Mouse (Mus musculus): Measurements from ENCODE around the gene Cacna1a. TPM values are rescaled to one million over a fixed set of nuclear protein-coding genes. Genes with fewer than 3 reads are reported as not detected.
A peak's percentile ranks its signal among the peaks of the same experiment; 100 is the strongest.

Cacna1a gene
- polyA plus RNA-seq, 1 experiment from 2014 or later: 0.60 TPM

DNA sequence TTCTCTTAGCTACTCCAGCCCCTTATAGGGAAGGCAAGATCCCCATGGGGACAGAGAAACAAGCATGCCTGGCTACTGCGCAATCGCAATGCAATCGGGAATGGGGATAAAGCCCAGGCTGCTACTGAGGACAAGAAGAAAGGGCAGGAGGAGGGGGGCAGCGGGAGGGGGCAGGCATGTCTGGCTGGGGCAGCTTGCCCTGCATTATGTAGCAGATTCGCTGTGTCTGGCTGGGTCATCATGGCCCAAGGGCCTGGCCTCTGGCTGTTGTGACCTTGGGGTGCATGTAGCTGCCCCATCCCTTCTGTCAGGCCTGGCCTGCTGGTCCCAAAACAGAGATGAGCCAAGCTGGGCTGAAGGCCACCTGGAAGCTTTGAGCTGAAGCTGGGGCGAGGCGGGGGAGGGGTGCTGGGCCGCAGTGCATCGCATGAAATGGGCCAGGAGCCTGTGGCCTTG is 246.6 kb downstream of the Cacna1a start:
- peaks cover 9% of the 10 kb centered on the region for H3K4me1 ChIP-seq
- no peak overlapping the region for H3K27ac ChIP-seq
- ATAC-seq: no peak
- no peaks in the 10 kb centered on the region for H3K9me3 ChIP-seq (replicated peaks)
- WGBS (ENCODE audit: insufficient replicate concordance): 71% methylated on average over 9 of the region's 9 CpGs
- no peak overlapping the region for H3K4me3 ChIP-seq
- H3K36me3 ChIP-seq: no peaks in the 10 kb centered on the region
- H3K4me2 ChIP-seq: no peak overlapping the region
- H3K27me3 ChIP-seq (replicated peaks): peaks cover 43% of the 10 kb centered on the region
- no peak overlapping the region for H3K9ac ChIP-seq

DNA sequence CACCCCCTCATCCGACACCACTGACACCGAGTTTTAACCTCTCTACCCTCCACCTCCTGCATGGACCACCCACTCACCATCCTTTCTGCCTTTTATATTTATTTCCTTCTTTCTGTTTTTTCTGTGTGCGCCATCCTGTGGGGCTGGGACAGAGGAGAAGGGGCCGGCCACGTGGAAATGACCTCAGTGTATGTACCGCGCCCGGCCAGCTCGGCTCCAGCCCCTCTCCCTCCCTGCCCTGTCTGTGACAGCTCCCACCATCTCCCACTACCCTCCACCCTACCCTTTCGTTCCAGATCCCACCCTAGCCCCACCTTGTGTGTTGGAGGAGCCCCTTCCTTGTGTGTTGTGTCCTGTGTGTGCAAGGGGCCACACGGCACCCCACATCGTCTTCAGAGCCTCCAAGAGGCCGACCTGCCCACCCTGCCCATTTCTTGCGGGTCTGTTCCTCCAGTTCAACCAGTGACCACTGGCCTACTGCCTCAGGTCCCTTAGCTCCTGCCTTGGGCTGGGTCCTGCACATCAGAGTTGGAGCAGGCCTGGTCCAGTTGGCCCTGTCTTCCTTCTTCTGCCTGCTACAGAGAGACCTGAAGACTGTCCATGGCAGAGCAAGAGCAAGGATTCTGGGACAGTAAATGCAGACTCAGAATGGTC is 247.3 kb downstream of the Cacna1a start:
- WGBS (ENCODE audit: insufficient replicate concordance): 75% methylated on average over 14 of the region's 14 CpGs
- H3K4me3 ChIP-seq: no peak overlapping the region
- peaks cover 43% of the 10 kb centered on the region for H3K27me3 ChIP-seq (replicated peaks)
- no peaks in the 10 kb centered on the region for H3K9me3 ChIP-seq (replicated peaks)
- H3K4me1 ChIP-seq: peaks cover 14% of the 10 kb centered on the region
- no peak for ATAC-seq
- H3K36me3 ChIP-seq: no peaks in the 10 kb centered on the region
- no peak overlapping the region for H3K9ac ChIP-seq
- no peak overlapping the region for H3K4me2 ChIP-seq
- no peak overlapping the region for H3K27ac ChIP-seq

DNA sequence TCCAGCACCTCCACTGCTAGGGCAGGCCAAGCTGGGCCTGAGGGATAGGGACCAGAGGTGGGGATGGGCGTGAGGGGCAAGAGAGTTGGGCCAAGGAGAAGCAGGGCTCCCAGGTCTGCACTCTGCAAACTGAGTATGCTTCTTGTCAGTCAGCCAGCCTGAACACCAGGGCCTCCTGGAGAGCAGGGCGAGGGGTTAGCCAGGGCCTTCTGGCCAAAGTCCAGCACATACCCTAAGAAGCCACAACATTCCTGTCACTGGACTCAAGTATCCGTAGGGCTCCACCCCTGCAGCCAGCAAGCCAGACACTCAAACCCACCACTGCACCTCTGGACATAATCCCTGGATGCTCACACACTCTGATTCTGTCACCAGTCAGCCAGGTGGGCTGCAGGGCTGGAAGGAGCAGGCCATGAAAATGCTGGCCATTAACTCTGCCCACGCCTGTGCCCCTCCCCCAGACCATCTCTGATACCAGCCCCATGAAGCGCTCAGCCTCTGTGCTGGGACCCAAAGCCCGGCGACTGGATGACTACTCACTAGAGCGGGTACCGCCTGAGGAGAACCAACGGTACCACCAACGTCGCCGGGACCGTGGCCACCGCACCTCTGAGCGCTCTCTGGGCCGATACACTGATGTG is 247.9 kb downstream of the Cacna1a start:
- WGBS (ENCODE audit: insufficient replicate concordance): 78% methylated on average over 17 of the region's 17 CpGs
- Histone ChIP-seq H3K36me3 (no peaks in the 10 kb centered on the region), H3K27ac (no peak overlapping the region), H3K4me3 (no peak overlapping the region), H3K9me3 (replicated peaks) (no peaks in the 10 kb centered on the region), H3K4me2 (no peak overlapping the region), H3K9ac (no peak overlapping the region), H3K4me1 (peaks cover 21% of the 10 kb centered on the region), H3K27me3 (replicated peaks) (peaks cover 43% of the 10 kb centered on the region)
- ATAC-seq: no peak

DNA sequence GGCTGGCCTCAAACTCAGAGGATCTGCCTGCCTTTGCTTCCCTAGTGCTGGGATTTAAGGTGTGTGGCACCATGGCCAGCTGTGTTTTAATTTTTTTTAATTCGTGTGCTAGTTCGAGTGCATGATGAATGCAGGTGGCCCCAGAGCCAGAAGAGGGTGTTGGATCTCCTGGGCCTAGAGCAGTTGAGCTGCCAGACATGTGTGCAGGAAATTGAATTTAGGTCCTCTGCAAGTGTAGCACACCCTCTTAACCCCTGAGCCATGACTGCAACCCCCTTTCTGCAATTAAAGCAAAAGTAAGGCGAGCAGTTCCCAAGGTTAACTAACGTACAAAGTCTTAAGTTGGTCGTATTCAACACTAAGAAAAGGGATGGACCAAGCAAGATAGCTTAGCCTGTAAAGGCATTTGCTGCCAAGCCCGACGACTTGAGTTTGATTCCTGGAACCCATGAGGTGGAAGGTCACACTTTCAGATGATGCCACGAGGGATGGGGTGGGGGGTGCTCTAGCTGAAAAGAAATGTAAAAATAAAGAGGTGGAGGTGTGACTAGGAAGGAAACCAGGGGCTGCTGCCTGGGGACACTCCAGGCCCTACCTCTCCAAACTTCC is 249.8 kb downstream of the Cacna1a start:
- Histone ChIP-seq H3K9me3 (replicated peaks) (no peaks in the 10 kb centered on the region), H3K4me3 (peak overlapping the region; percentile 70), H3K27ac (0 out of 2 replicates have a peak overlapping the region, but pooled peaks have one; percentile 78), H3K36me3 (no peaks in the 10 kb centered on the region), H3K4me1 (peaks cover 32% of the 10 kb centered on the region), H3K27me3 (replicated peaks) (peaks cover 41% of the 10 kb centered on the region), H3K9ac (peak overlapping the region; percentile 84), H3K4me2 (peak overlapping the region; percentile 96)
- no peak for ATAC-seq
- 40% methylated on average over 8 of the region's 8 CpGs for WGBS (ENCODE audit: insufficient replicate concordance)

DNA sequence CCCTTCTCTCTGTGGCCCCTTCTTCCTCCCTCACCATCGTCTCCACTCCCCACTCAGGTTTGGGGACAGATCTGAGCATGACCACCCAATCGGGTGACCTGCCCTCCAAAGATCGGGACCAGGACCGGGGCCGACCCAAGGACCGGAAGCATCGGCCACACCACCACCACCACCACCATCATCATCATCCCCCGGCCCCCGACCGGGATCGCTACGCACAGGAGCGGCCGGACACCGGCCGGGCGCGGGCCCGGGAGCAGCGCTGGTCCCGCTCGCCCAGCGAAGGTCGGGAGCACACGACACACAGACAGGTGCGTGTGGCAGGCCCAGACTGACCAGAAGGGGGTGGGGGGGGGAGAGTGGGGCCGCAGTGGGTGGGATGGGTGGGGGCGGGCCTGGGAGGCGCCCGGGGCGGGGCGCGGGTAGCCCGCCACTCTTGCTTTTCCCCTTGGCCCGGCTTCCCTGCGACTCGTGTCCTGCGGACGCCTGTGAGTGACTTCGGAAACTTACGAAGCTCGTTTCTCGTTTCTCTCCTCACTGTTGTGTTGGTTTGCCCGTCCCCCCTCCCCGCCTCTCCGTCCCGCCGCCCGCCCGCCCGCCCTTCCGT is 250.4 kb downstream of the Cacna1a start:
- Histone ChIP-seq H3K27ac (peak overlapping the region; percentile 78), H3K4me2 (peak overlapping the region; percentile 96), H3K9ac (peak overlapping the region; percentile 84), H3K27me3 (replicated peaks) (peaks cover 37% of the 10 kb centered on the region), H3K36me3 (no peaks in the 10 kb centered on the region), H3K9me3 (replicated peaks) (no peaks in the 10 kb centered on the region), H3K4me1 (peaks cover 32% of the 10 kb centered on the region), H3K4me3 (peak overlapping the region; percentile 70)
- ATAC-seq: peak; percentile 11
- 0% methylated on average over 25 of the region's 52 CpGs for WGBS (ENCODE audit: insufficient replicate concordance)

DNA sequence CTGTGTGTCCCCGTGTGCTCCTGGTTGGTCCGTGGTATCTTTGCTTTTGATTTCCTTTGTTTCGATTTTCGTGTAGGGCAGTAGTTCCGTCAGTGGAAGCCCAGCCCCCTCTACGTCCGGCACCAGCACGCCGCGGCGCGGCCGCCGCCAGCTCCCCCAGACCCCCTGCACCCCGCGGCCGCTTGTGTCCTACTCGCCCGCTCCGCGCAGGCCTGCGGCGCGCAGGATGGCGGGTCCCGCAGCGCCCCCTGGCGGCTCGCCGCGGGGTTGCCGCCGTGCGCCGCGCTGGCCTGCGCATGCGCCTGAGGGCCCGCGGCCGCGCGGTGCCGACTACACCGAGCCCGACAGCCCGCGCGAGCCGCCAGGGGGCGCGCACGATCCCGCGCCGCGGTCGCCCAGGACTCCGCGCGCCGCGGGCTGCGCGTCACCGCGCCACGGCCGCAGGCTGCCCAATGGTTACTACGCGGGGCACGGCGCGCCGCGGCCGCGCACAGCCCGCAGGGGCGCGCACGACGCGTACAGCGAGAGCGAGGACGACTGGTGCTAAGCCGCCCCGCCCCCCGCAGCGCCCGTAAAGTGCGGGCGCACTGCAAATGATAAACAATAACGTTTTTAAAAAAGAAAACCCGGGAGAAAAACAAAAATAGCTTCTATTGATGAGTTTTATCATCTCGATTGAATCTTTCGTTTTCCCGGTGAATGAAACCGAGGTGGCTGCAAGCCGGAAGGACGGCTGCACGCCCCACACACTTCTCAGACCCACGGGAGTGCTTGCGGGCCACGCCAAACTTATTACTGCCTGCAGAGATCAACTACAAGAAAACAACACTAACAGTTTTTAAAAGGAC is 251.1 kb downstream of the Cacna1a start:
- peaks cover 37% of the 10 kb centered on the region for H3K27me3 ChIP-seq (replicated peaks)
- peaks cover 32% of the 10 kb centered on the region for H3K4me1 ChIP-seq
- peak overlapping the region; percentile 70 for H3K4me3 ChIP-seq
- peak overlapping the region; percentile 78 for H3K27ac ChIP-seq
- H3K9me3 ChIP-seq (replicated peaks): no peaks in the 10 kb centered on the region
- no peaks in the 10 kb centered on the region for H3K36me3 ChIP-seq
- peak; percentile 98 for ATAC-seq
- H3K9ac ChIP-seq: peak overlapping the region; percentile 84
- peak overlapping the region; percentile 96 for H3K4me2 ChIP-seq
- under 1% methylated on average over 105 of the region's 106 CpGs for WGBS (ENCODE audit: insufficient replicate concordance)

DNA sequence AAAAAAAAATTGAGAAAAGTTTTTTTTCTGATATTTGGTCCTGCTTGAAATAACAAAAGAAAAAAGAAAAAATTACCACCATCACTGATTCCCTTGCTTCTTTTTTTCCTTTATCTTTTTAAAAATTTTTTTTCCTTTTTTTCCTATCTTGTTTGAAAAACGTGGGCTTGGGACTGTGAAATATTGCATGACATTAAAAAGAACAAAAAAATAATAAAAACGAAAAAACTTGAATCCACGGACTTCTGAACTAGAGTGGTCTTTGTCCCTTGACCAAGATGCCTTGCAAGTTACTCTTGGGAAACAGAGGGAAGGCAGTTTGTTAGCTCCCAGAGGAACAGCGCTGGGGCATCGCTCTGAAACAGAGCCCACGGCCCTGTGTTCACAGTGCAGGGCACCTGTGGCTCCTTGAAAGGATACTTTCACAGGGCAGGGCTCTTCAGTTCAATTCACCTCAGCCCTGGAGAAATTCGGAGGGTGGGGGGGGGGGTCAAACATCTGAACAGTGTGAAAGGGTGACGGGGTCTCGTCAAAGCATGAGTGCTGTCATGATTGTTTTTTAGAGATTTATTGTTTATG is 251.9 kb downstream of the Cacna1a start:
- no peaks in the 10 kb centered on the region for H3K9me3 ChIP-seq (replicated peaks)
- H3K4me2 ChIP-seq: peak overlapping the region; percentile 71
- H3K36me3 ChIP-seq: no peaks in the 10 kb centered on the region
- H3K27me3 ChIP-seq (replicated peaks): peaks cover 35% of the 10 kb centered on the region
- ATAC-seq: no peak
- WGBS (ENCODE audit: insufficient replicate concordance): 33% methylated on average over 9 of the region's 9 CpGs
- H3K4me1 ChIP-seq: peaks cover 32% of the 10 kb centered on the region
- peak overlapping the region; percentile 67 for H3K9ac ChIP-seq
- peak overlapping the region; percentile 45; the same call in 1 of the 2 replicates for H3K27ac ChIP-seq
- H3K4me3 ChIP-seq: peak overlapping the region; percentile 70

DNA sequence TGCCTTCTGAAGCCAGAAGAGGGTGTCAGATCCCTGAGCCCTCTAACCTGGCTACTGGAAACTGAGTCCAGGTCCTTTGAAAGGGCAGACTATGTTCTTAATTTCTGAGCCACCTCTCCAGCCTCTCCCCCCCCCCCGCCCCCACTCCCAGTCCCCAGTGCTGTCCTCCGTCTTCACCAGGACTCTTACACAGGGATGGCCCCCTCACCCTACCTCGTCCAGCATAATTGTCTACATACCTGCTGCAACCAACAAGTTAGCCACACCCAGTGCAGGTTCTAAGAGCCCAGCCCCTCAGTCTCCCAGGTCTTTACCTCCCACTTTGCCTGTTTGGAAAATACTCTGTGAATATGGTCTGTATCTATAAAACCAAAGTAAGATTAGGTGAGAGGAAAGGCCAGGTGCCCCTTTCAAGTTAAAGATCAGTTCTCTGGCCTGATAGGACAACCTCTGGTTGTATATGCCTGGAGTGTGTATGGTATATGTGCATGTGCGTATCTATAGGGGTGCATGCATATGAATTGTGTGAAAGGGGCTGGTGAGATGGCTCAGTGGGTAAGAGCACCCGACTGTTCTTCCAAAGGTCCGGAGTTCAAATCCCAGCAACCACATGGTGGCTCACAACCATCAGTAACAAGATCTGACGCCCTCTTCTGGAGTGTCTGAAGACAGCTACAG is 252.5 kb downstream of the Cacna1a start:
- Histone ChIP-seq H3K27ac (peak overlapping the region; percentile 45; the same call in 1 of the 2 replicates), H3K4me2 (no peak overlapping the region; the same call in 1 of the 2 replicates), H3K9ac (no peak overlapping the region), H3K4me1 (peaks cover 32% of the 10 kb centered on the region), H3K36me3 (no peaks in the 10 kb centered on the region), H3K4me3 (peak overlapping the region; percentile 70; the same call in 1 of the 2 replicates), H3K27me3 (replicated peaks) (peaks cover 28% of the 10 kb centered on the region), H3K9me3 (replicated peaks) (no peaks in the 10 kb centered on the region)
- no peak for ATAC-seq
- 74% methylated on average over 6 of the region's 7 CpGs for WGBS (ENCODE audit: insufficient replicate concordance)

DNA sequence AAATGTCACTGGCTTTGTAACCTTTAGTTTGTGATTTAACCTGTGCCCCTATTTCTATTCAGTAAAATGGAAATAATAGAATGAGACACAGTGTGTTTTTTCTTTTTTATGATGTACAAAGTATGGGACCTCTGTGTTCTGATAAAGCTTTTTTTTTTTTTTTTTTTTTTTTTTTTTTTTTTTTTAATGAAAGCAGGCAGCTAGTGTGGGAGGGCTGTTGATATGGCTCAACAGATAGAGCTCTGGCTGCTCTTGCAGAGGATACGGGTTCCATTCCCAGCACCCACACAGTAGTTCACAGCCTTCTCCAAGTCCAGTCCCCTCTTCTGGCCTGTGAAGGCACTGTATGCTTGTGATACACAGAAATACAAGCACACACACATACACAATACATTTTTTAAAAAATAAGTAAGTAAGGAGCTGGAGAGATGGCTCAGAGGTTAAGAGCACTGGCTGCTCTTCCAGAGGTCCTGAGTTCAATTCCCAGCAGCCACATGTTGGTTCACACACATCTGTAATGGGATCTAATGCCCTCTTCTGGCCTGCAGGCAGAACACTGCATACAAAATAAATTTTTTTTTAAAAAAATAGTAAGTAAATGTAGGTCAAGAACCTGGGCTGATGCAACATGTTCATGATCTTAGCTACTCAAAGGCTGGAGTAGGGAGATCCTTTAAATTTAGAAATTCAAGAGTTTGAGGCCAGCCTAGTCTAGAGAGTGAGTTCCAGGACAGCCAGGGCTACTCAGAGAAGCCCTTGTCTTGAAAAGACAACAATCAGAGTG is 253.5 kb downstream of the Cacna1a start:
- H3K36me3 ChIP-seq: no peaks in the 10 kb centered on the region
- H3K9me3 ChIP-seq (replicated peaks): no peaks in the 10 kb centered on the region
- peaks cover 33% of the 10 kb centered on the region for H3K4me1 ChIP-seq
- H3K9ac ChIP-seq: no peak overlapping the region
- H3K4me3 ChIP-seq: no peak overlapping the region
- no peak overlapping the region for H3K4me2 ChIP-seq
- 41% methylated on average over 1 of the region's 1 CpGs for WGBS (ENCODE audit: insufficient replicate concordance)
- no peak overlapping the region for H3K27ac ChIP-seq
- no peak for ATAC-seq
- peaks cover 21% of the 10 kb centered on the region for H3K27me3 ChIP-seq (replicated peaks)

DNA sequence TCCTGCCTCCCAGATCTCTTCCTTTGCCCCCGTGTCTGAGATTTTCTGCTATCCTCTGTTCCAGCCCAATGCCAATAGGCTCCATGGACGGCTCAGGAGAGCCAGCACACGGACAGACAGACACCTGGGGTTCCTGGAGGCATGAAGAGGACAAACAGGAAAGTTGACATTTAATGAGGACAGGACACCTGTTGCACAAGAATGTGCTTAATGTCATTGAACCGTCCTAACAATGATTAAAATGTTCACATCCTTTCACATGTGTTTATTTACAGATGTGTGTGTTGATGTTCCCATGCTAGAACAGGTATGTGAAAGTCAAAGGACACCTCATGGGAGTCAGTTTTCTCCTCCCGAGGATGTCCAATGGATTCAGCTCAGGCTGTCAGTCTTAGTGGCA is 254.8 kb downstream of the Cacna1a start:
- Histone ChIP-seq H3K9me3 (replicated peaks) (no peaks in the 10 kb centered on the region), H3K4me3 (no peak overlapping the region), H3K27ac (no peak overlapping the region), H3K4me2 (no peak overlapping the region), H3K9ac (no peak overlapping the region), H3K36me3 (no peaks in the 10 kb centered on the region), H3K27me3 (replicated peaks) (peaks cover 9% of the 10 kb centered on the region; the same call in 1 of the 2 replicates), H3K4me1 (peaks cover 42% of the 10 kb centered on the region)
- WGBS (ENCODE audit: insufficient replicate concordance): 59% methylated on average over 5 of the region's 5 CpGs
- ATAC-seq: no peak

Data from liver, embryonic 12.5 days (tissue).